Mouse (Mus musculus): ENCODE measurements at regions not wholly inside any gene's neighbourhood (a gene's known extent, or its start where the extent isn't known, plus 50 kb on each side); places are given as distances from the start of the nearest gene placed in this dataset.
"Not testable (repeated sequence)": the region's sequence is repeated elsewhere in the genome, so short reads cannot be mapped to it uniquely, and the experiment has no call there.

DNA sequence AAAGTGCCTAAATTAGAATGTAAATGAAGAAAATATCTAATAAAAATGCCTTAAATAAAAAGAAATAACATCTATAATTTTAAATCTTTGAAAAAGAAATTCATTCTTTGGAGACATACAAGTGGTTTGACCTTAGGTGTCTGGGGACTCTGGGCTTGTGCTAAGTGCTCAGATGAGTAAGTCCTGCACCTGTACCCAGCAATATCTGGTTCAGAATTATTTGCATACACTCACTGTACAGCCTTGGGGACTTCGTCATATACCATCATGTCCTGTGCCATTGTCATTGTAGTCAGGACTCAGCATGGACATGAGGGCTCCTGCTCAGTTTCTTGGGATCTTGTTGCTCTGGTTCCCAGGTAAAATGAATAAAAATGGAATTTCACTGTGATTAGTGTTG is 255.1 kb upstream of the Tacstd2 start:
- H3K27me3 ChIP-seq (ENCODE audit: low read depth, poor library complexity, severe bottlenecking): no peaks in the 10 kb centered on the region
- no peaks in the 10 kb centered on the region for H3K9me3 ChIP-seq (replicated peaks)
- 89% methylated on average over 1 of the region's 1 CpGs for WGBS
- H3K36me3 ChIP-seq: no peaks in the 10 kb centered on the region
- no peak overlapping the region for H3K4me3 ChIP-seq
- no peaks in the 10 kb centered on the region for H3K4me1 ChIP-seq
- H3K27ac ChIP-seq: no peak overlapping the region
- no peak for DNase-seq (ENCODE audit: low spot score)

DNA sequence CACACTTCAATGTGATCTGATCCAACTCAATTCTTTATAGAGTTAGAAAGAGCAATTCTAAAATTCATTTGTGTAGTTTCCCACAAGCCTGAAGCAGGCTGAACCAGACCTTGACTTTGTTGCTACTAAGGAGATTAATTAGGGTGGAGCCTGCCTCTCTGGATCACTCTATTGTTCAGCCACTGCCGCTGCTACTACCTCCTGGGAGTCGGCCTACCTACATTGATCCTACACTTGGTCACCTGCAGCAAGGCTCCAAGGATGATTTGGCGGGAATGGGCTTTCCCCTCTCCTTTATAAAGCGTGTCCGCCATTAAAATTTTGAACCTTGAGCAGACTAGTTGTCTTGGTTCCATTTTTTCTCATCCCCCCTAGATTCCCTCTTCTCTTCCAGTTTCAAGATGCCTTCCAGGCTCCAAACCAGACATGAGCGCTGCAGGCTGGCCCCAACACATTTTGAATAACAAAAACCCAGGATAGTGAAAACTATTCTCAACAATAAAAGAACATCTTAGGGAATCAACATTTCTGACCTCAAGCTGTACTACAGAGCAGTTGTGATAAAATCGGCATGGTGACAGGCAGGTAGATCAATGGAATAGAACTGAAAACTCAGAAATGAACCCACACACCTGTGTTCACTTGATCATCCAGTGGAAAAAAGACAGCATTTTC is 251.6 kb upstream of the Tacstd2 start:
- H3K36me3 ChIP-seq: no peaks in the 10 kb centered on the region
- no peaks in the 10 kb centered on the region for H3K27me3 ChIP-seq (ENCODE audit: low read depth, poor library complexity, severe bottlenecking)
- no peaks in the 10 kb centered on the region for H3K4me1 ChIP-seq
- no peaks in the 10 kb centered on the region for H3K9me3 ChIP-seq (replicated peaks)
- no peak overlapping the region for H3K4me3 ChIP-seq
- 84% methylated on average over 7 of the region's 7 CpGs for WGBS
- DNase-seq (ENCODE audit: low spot score): no peak
- H3K27ac ChIP-seq: no peak overlapping the region

- H3K4me3 ChIP-seq: no peak overlapping the region
- no peaks in the 10 kb centered on the region for H3K36me3 ChIP-seq
These were observed 243.3 kb upstream of the Tacstd2 start for GRCm38 (mm10) chr6:67778883-67779282.

GRCm38 (mm10) chr6:67754102-67754501 is 218.5 kb upstream of the Tacstd2 start:
- WGBS: 92% methylated on average over 1 of the region's 1 CpGs
- H3K36me3 ChIP-seq; DNase-seq (ENCODE audit: low spot score): not testable (repeated sequence)

More at GRCm38 (mm10) chr6:67778883-67779282, 243.3 kb upstream of the Tacstd2 start:
- WGBS: 92% methylated on average over 4 of the region's 4 CpGs
- Histone ChIP-seq H3K4me1 (no peaks in the 10 kb centered on the region), H3K27ac (no peak overlapping the region), H3K27me3 (ENCODE audit: low read depth, poor library complexity, severe bottlenecking) (no peaks in the 10 kb centered on the region), H3K9me3 (replicated peaks) (no peaks in the 10 kb centered on the region)
- DNase-seq (ENCODE audit: low spot score): no peak

GRCm38 (mm10) chr6:67725611-67726010 is 190.0 kb upstream of the Tacstd2 start:
- H3K27ac ChIP-seq: no peak overlapping the region
- H3K9me3 ChIP-seq (replicated peaks): no peaks in the 10 kb centered on the region
- H3K4me3 ChIP-seq: no peak overlapping the region
- H3K36me3 ChIP-seq: no peaks in the 10 kb centered on the region
- no peaks in the 10 kb centered on the region for H3K27me3 ChIP-seq (ENCODE audit: low read depth, poor library complexity, severe bottlenecking)
- H3K4me1 ChIP-seq: no peaks in the 10 kb centered on the region
- WGBS: 64% methylated on average over 1 of the region's 1 CpGs
- DNase-seq (ENCODE audit: low spot score): no peak

More at GRCm38 (mm10) chr6:67754102-67754501, 218.5 kb upstream of the Tacstd2 start:
- not testable (repeated sequence) for H3K27me3 ChIP-seq (ENCODE audit: low read depth, poor library complexity, severe bottlenecking); H3K4me3 ChIP-seq; H3K9me3 ChIP-seq (replicated peaks); H3K4me1 ChIP-seq; H3K27ac ChIP-seq

DNA sequence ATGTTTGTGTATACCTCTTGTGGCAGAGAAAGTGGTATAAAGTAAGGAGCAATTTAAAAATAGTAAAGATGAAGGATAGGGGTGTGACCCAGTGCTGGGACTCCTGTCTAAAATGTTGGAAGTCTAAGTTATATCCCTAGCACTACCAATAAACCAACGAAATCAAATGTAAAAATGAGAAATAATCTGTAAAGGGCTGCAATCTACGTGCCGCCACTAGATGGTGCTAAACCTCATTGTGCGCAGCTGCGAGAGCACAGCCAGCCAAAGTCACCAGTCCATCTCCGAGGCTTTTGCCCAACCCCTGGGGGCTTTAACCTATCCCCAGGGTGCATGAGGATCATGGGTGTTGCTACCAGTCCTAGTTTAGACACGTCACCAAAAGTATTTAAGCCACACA is 163.4 kb upstream of the Tacstd2 start:
- not testable (repeated sequence) for DNase-seq (ENCODE audit: low spot score); H3K9me3 ChIP-seq (replicated peaks); H3K27ac ChIP-seq; H3K4me3 ChIP-seq; H3K4me1 ChIP-seq; H3K27me3 ChIP-seq (ENCODE audit: low read depth, poor library complexity, severe bottlenecking); H3K36me3 ChIP-seq
- 14% methylated on average over 6 of the region's 7 CpGs for WGBS

DNA sequence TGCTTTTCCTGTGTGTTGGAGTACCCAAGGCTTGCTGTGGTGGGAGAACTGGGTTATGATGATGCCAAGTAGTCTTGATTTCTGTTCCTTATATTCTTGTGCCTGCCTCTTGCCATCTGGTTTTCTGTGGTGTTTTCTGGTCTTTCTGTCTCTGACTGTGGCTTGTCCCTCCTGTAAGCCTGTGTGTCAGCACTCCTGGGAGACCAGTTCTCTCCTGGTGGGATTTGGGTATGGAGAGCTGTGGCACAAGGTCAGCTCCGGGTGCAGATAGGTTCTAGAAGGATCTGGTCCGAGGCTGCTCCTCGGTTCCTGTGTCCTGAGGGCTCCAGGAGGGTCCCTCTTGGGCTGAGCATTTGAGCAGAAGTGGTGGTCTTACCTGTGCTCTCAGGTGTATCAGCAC is 155.4 kb upstream of the Tacstd2 start:
- not testable (repeated sequence) for H3K36me3 ChIP-seq; H3K27ac ChIP-seq; H3K27me3 ChIP-seq (ENCODE audit: low read depth, poor library complexity, severe bottlenecking); H3K4me1 ChIP-seq; H3K4me3 ChIP-seq; H3K9me3 ChIP-seq (replicated peaks); DNase-seq (ENCODE audit: low spot score)
- WGBS: 70% methylated on average over 3 of the region's 3 CpGs

GRCm38 (mm10) chr6:67683105-67683504 is 147.5 kb upstream of the Tacstd2 start:
- DNase-seq (ENCODE audit: low spot score); H3K9me3 ChIP-seq (replicated peaks); H3K36me3 ChIP-seq; H3K4me1 ChIP-seq; H3K27me3 ChIP-seq (ENCODE audit: low read depth, poor library complexity, severe bottlenecking); H3K27ac ChIP-seq; H3K4me3 ChIP-seq: not testable (repeated sequence)
- WGBS: 85% methylated on average over 3 of the region's 3 CpGs

- H3K36me3 ChIP-seq, H3K4me3 ChIP-seq: not testable (repeated sequence)
These were observed 146.0 kb upstream of the Tacstd2 start for GRCm38 (mm10) chr6:67681641-67682040.

DNA sequence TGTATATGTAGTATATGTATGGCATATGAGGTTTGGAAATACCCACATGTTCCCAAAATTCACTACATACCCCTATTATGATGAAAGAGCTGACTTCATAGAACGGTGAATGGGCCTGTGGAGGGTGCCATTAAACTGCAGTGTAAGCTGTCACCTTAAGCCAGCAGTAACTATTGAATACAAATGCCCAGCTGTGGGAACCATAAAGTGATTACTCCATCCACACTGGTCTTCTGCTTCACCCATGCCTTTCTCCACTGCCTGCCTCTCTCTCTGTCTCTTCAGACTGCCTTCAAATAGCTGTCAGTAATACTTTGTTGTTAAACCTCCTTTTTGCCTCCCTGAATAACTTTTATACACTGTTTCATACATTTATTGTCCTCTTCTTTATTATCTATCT is 143.5 kb upstream of the Tacstd2 start:
- H3K36me3 ChIP-seq; H3K4me3 ChIP-seq; DNase-seq (ENCODE audit: low spot score); H3K27ac ChIP-seq; H3K27me3 ChIP-seq (ENCODE audit: low read depth, poor library complexity, severe bottlenecking); H3K4me1 ChIP-seq; H3K9me3 ChIP-seq (replicated peaks): not testable (repeated sequence)
- 48% methylated on average over 1 of the region's 1 CpGs for WGBS

More at GRCm38 (mm10) chr6:67681641-67682040, 146.0 kb upstream of the Tacstd2 start:
- not testable (repeated sequence) for H3K27ac ChIP-seq; DNase-seq (ENCODE audit: low spot score); H3K4me1 ChIP-seq; H3K9me3 ChIP-seq (replicated peaks); H3K27me3 ChIP-seq (ENCODE audit: low read depth, poor library complexity, severe bottlenecking)
- WGBS: 68% methylated on average over 9 of the region's 10 CpGs

DNA sequence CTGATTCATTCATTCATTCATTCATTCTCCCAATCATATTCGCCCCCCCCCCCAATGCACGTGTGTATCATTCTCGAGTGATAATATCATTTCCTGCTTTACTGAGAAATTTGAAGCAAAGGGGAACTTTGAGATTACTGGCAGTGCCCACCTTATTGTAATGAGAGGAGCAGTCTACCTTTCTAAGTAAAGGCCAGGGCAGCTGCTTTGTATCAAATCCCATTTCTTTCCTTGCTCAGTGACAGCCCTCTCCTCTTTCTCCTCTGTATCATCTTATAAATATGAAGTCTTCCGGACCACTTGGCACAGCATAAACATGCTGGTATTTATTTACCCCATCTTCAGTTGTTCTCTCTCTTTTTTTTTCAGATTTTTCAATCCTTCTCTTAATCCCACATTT is 139.1 kb upstream of the Tacstd2 start:
- not testable (repeated sequence) for H3K36me3 ChIP-seq; H3K9me3 ChIP-seq (replicated peaks); DNase-seq (ENCODE audit: low spot score); H3K4me1 ChIP-seq; H3K27me3 ChIP-seq (ENCODE audit: low read depth, poor library complexity, severe bottlenecking); H3K27ac ChIP-seq; H3K4me3 ChIP-seq
- WGBS: 87% methylated on average over 4 of the region's 4 CpGs

DNA sequence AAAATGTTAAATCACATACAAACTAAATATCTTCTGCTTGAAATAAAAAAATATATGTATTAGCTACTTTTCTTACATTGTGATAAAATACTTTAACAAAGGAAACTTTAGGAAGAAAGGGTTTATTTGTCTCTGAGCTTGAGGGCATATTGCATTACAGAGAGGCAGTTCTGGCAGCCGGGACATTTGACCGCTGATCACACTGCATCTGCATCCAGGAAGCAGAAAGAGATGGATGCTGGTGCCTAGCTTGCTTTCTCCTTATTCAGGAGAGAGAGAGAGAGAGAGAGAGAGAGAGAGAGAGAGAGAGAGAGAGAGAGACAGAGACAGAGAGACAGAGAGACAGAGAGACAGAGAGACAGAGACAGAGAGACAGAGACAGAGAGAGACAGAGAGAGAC is 137.7 kb upstream of the Tacstd2 start:
- not testable (repeated sequence) for H3K9me3 ChIP-seq (replicated peaks); H3K4me1 ChIP-seq; H3K36me3 ChIP-seq; H3K4me3 ChIP-seq; DNase-seq (ENCODE audit: low spot score); H3K27me3 ChIP-seq (ENCODE audit: low read depth, poor library complexity, severe bottlenecking); H3K27ac ChIP-seq
- WGBS: 70% methylated on average over 2 of the region's 2 CpGs

DNA sequence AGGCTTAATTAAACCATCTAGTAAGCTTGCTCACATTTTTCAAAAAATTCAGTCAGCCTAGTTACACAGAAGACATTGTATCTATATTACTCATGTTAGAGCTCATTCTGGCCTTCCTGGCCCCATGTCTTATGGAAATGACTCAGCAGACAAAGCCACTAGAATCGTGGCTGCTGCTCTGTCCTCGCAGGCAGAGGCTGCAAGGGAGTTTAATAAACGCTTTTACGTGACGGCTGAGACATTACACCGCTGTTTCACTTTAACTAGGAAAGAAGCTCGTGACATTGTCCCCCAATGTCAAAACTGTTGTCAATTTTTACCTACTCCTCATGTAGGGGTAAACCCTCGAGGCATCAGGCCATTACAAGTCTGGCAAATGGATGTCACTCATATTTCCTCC is 132.5 kb upstream of the Tacstd2 start:
- not testable (repeated sequence) for H3K27ac ChIP-seq; DNase-seq (ENCODE audit: low spot score); H3K27me3 ChIP-seq (ENCODE audit: low read depth, poor library complexity, severe bottlenecking); H3K36me3 ChIP-seq; H3K4me1 ChIP-seq; H3K9me3 ChIP-seq (replicated peaks); H3K4me3 ChIP-seq
- WGBS: 92% methylated on average over 8 of the region's 8 CpGs

GRCm38 (mm10) chr6:67631617-67632016 is 96.0 kb upstream of the Tacstd2 start:
- H3K36me3 ChIP-seq: no peaks in the 10 kb centered on the region
- no peaks in the 10 kb centered on the region for H3K4me1 ChIP-seq
- no peaks in the 10 kb centered on the region for H3K9me3 ChIP-seq (replicated peaks)
- no peaks in the 10 kb centered on the region for H3K27me3 ChIP-seq (ENCODE audit: low read depth, poor library complexity, severe bottlenecking)
- no peak overlapping the region for H3K27ac ChIP-seq
- no peak for DNase-seq (ENCODE audit: low spot score)
- H3K4me3 ChIP-seq: no peak overlapping the region
